Mouse (Mus musculus) limb, embryonic 13.5 days (tissue): ENCODE results near the gene Krtap5-4. TPM values are rescaled to one million over a fixed set of nuclear protein-coding genes. Genes with fewer than 3 reads are reported as not detected.
A peak's percentile ranks its signal among the peaks of the same experiment; 100 is the strongest.
"Not testable (repeated sequence)": the region's sequence is repeated elsewhere in the genome, so short reads cannot be mapped to it uniquely, and the experiment has no call there.

Experiments used
- ATAC-seq: fragments of 200-750 bp; cut with Nextera tagmentation; 2 replicates; pipeline ENCODE4 v1.8.0; 2017; ENCODE audit warnings: low read depth, moderate number of reproducible peaks, moderate TSS enrichment; ENCODE audit not compliant: low FRiP score
- H3K27ac ChIP-seq: fragments of 300-500 bp; sonication (generic); 2 replicates; pipeline ENCODE4 v1.5.1; 2015; ENCODE audit warnings: inconsistent platforms, mild to moderate bottlenecking, moderate library complexity
- H3K27me3 ChIP-seq: fragments of 300-500 bp; sonication (generic); 2 replicates; pipeline ENCODE4 v1.6.1; 2015; ENCODE audit warnings: mild to moderate bottlenecking, inconsistent platforms
- H3K36me3 ChIP-seq: fragments of 300-500 bp; sonication (generic); 2 replicates; pipeline ENCODE4 v1.6.1; 2015; ENCODE audit warnings: inconsistent platforms, mild to moderate bottlenecking, moderate library complexity
- H3K4me1 ChIP-seq: fragments of 300-500 bp; sonication (generic); 2 replicates; pipeline ENCODE4 v1.6.1; 2015; ENCODE audit warnings: inconsistent platforms
- H3K4me2 ChIP-seq: fragments of 300-500 bp; sonication (generic); replicated peaks from 2 replicates; pipeline ENCODE4 v1.6.1; 2015; ENCODE audit warnings: inconsistent platforms, mild to moderate bottlenecking, moderate library complexity
- H3K4me3 ChIP-seq: fragments of 300-500 bp; sonication (generic); 2 replicates; pipeline ENCODE4 v1.5.1; 2015; ENCODE audit warnings: moderate library complexity, mild to moderate bottlenecking, inconsistent platforms
- H3K9ac ChIP-seq: fragments of 300-500 bp; sonication (generic); 2 replicates; pipeline ENCODE4 v1.6.1; 2015; ENCODE audit warnings: mild to moderate bottlenecking, inconsistent platforms
- H3K9me3 ChIP-seq: fragments of 300-500 bp; sonication (generic); 2 replicates; pipeline ENCODE4 v1.6.1; 2016; ENCODE audit warnings: inconsistent platforms
- WGBS: fragments of 180-500 bp; shearing (Covaris S2); methylation state at CpG from one replicate; pipeline ENCODE4 v1.1.7; 2015; 5-methylcytosine and 5-hydroxymethylcytosine counted together
- polyA plus RNA-seq: library from polyadenylated mRNA; unstranded; fragments of >200 nt; fragmentation: Nextera tagmentation; extraction: Ambion mirVana; gene quantifications from 2 replicates; pipeline ENCODE4 v1.2.1, GENCODE M21; 2015

Gene Krtap5-4
- polyA plus RNA-seq, 1 experiment from 2014 or later: not detected

GRCm38 (mm10) chr7:142326714-142327445 is 23.5 kb downstream of the Krtap5-4 start:
- no peak for ATAC-seq
- Histone ChIP-seq H3K27ac (no peak overlapping the region), H3K36me3 (no peaks in the 10 kb centered on the region), H3K4me1 (peaks cover 10% of the 10 kb centered on the region), H3K4me3 (no peak overlapping the region), H3K4me2 (no peak overlapping the region), H3K9me3 (no peaks in the 10 kb centered on the region), H3K9ac (no peak overlapping the region), H3K27me3 (no peaks in the 10 kb centered on the region)
- 37% methylated on average over 9 of the region's 9 CpGs for WGBS

- H3K9me3 ChIP-seq: no peaks in the 10 kb centered on the region
- peaks cover 11% of the 10 kb centered on the region for H3K4me1 ChIP-seq
- H3K36me3 ChIP-seq: no peaks in the 10 kb centered on the region
- H3K27ac ChIP-seq: no peak overlapping the region
- no peaks in the 10 kb centered on the region for H3K27me3 ChIP-seq
- WGBS: 56% methylated on average over 3 of the region's 3 CpGs
- H3K9ac ChIP-seq: no peak overlapping the region
- ATAC-seq: no peak
- H3K4me3 ChIP-seq: no peak overlapping the region
- H3K4me2 ChIP-seq: no peak overlapping the region
Measured at GRCm38 (mm10) chr7:142328507-142328906, 25.2 kb downstream of the Krtap5-4 start.

GRCm38 (mm10) chr7:142330271-142330724 is 26.9 kb downstream of the Krtap5-4 start:
- no peak overlapping the region for H3K4me2 ChIP-seq
- H3K4me3 ChIP-seq: no peak overlapping the region
- no peaks in the 10 kb centered on the region for H3K27me3 ChIP-seq
- 41% methylated on average over 9 of the region's 9 CpGs for WGBS
- H3K4me1 ChIP-seq: peaks cover 21% of the 10 kb centered on the region
- no peaks in the 10 kb centered on the region for H3K36me3 ChIP-seq
- ATAC-seq: no peak
- no peak overlapping the region for H3K27ac ChIP-seq
- no peak overlapping the region for H3K9ac ChIP-seq
- no peaks in the 10 kb centered on the region for H3K9me3 ChIP-seq

- 68% methylated on average over 4 of the region's 4 CpGs for WGBS
- Histone ChIP-seq H3K27ac (no peak overlapping the region), H3K36me3 (no peaks in the 10 kb centered on the region), H3K4me2 (no peak overlapping the region), H3K27me3 (no peaks in the 10 kb centered on the region), H3K4me1 (peaks cover 21% of the 10 kb centered on the region), H3K9me3 (no peaks in the 10 kb centered on the region), H3K9ac (no peak overlapping the region), H3K4me3 (no peak overlapping the region)
- ATAC-seq: no peak
Measured at GRCm38 (mm10) chr7:142331281-142331680, 27.9 kb downstream of the Krtap5-4 start.

GRCm38 (mm10) chr7:142332741-142333140 is 29.4 kb downstream of the Krtap5-4 start:
- not testable (repeated sequence) for ATAC-seq, H3K9me3 ChIP-seq, H3K4me2 ChIP-seq, H3K9ac ChIP-seq, H3K4me3 ChIP-seq, H3K27me3 ChIP-seq, H3K36me3 ChIP-seq
- H3K27ac ChIP-seq: peak overlapping the region; percentile 69; the same call in 1 of the 2 replicates
- H3K4me1 ChIP-seq: peaks cover 21% of the 10 kb centered on the region
- WGBS: 31% methylated on average over 5 of the region's 9 CpGs

GRCm38 (mm10) chr7:142334246-142334645 is 30.9 kb downstream of the Krtap5-4 start:
- WGBS: 2% methylated on average over 3 of the region's 3 CpGs
- Histone ChIP-seq H3K4me1 (peaks cover 21% of the 10 kb centered on the region), H3K27ac (no peak overlapping the region), H3K4me3 (no peak overlapping the region), H3K27me3 (no peaks in the 10 kb centered on the region), H3K36me3 (no peaks in the 10 kb centered on the region), H3K4me2 (no peak overlapping the region), H3K9ac (no peak overlapping the region), H3K9me3 (no peaks in the 10 kb centered on the region)
- peak; percentile 83 for ATAC-seq

GRCm38 (mm10) chr7:142335151-142335550 is 31.8 kb downstream of the Krtap5-4 start:
- no peak for ATAC-seq
- Histone ChIP-seq H3K4me1 (peaks cover 18% of the 10 kb centered on the region), H3K36me3 (no peaks in the 10 kb centered on the region), H3K9ac (no peak overlapping the region), H3K4me3 (no peak overlapping the region), H3K4me2 (no peak overlapping the region), H3K9me3 (no peaks in the 10 kb centered on the region), H3K27me3 (no peaks in the 10 kb centered on the region), H3K27ac (no peak overlapping the region)
- 86% methylated on average over 8 of the region's 8 CpGs for WGBS

- no peaks in the 10 kb centered on the region for H3K9me3 ChIP-seq
- H3K9ac ChIP-seq: no peak overlapping the region
- H3K4me3 ChIP-seq: no peak overlapping the region
- WGBS: 45% methylated on average over 10 of the region's 10 CpGs
- peaks cover 13% of the 10 kb centered on the region for H3K4me1 ChIP-seq
- H3K27ac ChIP-seq: 0 out of 2 replicates have a peak overlapping the region, but pooled peaks have one; percentile 15
- no peak for ATAC-seq
- H3K27me3 ChIP-seq: no peaks in the 10 kb centered on the region
- no peak overlapping the region for H3K4me2 ChIP-seq
- H3K36me3 ChIP-seq: no peaks in the 10 kb centered on the region
Measured at GRCm38 (mm10) chr7:142340269-142340970, 37.1 kb downstream of the Krtap5-4 start.

- Histone ChIP-seq H3K27ac (0 out of 2 replicates have a peak overlapping the region, but pooled peaks have one; percentile 15), H3K4me3 (no peak overlapping the region), H3K9ac (0 out of 2 replicates have a peak overlapping the region, but pooled peaks have one; percentile 13)
Measured at GRCm38 (mm10) chr7:142341564-142342246, 38.4 kb downstream of the Krtap5-4 start.

GRCm38 (mm10) chr7:142342247-142342640 is 38.9 kb downstream of the Krtap5-4 start:
- Histone ChIP-seq H3K4me1 (peaks cover 13% of the 10 kb centered on the region), H3K36me3 (no peaks in the 10 kb centered on the region), H3K4me3 (no peak overlapping the region), H3K9ac (no peak overlapping the region), H3K27ac (no peak overlapping the region), H3K4me2 (no peak overlapping the region), H3K27me3 (no peaks in the 10 kb centered on the region), H3K9me3 (no peaks in the 10 kb centered on the region)
- no peak for ATAC-seq
- WGBS: 73% methylated on average over 3 of the region's 3 CpGs

More at GRCm38 (mm10) chr7:142341564-142342246, 38.4 kb downstream of the Krtap5-4 start:
- Histone ChIP-seq H3K9me3 (no peaks in the 10 kb centered on the region), H3K4me1 (peaks cover 13% of the 10 kb centered on the region), H3K4me2 (no peak overlapping the region), H3K27me3 (no peaks in the 10 kb centered on the region), H3K36me3 (no peaks in the 10 kb centered on the region)
- WGBS: 57% methylated on average over 10 of the region's 10 CpGs
- no peak for ATAC-seq

GRCm38 (mm10) chr7:142347542-142347941 is 44.2 kb downstream of the Krtap5-4 start:
- H3K9ac ChIP-seq: no peak overlapping the region

More at GRCm38 (mm10) chr7:142347542-142347941, 44.2 kb downstream of the Krtap5-4 start:
- 66% methylated on average over 4 of the region's 4 CpGs for WGBS
- peaks cover 19% of the 10 kb centered on the region for H3K4me1 ChIP-seq
- H3K4me3 ChIP-seq: no peak overlapping the region
- no peak overlapping the region for H3K4me2 ChIP-seq
- H3K9me3 ChIP-seq: no peaks in the 10 kb centered on the region
- H3K36me3 ChIP-seq: no peaks in the 10 kb centered on the region
- H3K27me3 ChIP-seq: no peaks in the 10 kb centered on the region
- ATAC-seq: no peak
- no peak overlapping the region for H3K27ac ChIP-seq
